Mouse (Mus musculus): ENCODE measurements around the gene Klhl29. TPM values are rescaled to one million over a fixed set of nuclear protein-coding genes. Genes with fewer than 3 reads are reported as not detected.

The Klhl29 gene
- polyA plus RNA-seq, 1 experiment from 2014 or later, result 0.35 TPM

DNA sequence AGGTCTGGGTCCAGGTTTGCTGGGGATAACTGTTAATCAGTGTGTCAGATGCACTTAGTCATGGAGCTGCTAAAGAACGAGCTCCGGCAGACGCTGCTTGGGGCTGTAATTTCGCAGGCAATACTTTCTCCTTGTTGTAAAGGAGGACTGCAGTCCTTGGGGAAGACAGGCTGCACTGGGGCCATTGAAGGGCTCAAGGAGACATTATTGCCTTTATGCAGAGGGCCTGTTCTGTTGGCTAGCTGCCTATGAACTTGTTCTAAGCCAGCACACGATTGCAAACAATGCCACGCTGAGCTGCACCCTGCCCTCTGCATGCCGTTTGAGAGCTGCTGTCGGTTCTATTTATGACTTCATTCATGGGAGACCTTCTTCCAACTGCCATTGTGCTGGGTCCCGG, 120.4 kb downstream of the Klhl29 start:
- H3K27me3 ChIP-seq (ENCODE audit: control insufficient read depth, insufficient read depth, low read depth, low read length), result no peaks in the 10 kb centered on the region
- H3K27ac ChIP-seq (ENCODE audit: low read length), result no peak overlapping the region
- peaks cover 5% of the 10 kb centered on the region; the same call in 1 of the 2 replicates for H3K4me1 ChIP-seq (replicated peaks; ENCODE audit: control insufficient read depth, insufficient read depth, low read length)
- WGBS, result 59% methylated on average over 9 of the region's 9 CpGs
- no peak for ATAC-seq (ENCODE audit: low read depth)
- H3K36me3 ChIP-seq (ENCODE audit: control insufficient read depth, insufficient read depth, low read length), result no peaks in the 10 kb centered on the region
- no peak overlapping the region for H3K4me2 ChIP-seq (ENCODE audit: low read depth, low read length)
- H3K9ac ChIP-seq (ENCODE audit: low read length), result no peak overlapping the region
- no peak overlapping the region for H3K4me3 ChIP-seq (ENCODE audit: low read length)
- no peaks in the 10 kb centered on the region for H3K9me3 ChIP-seq (ENCODE audit: control insufficient read depth, low read length)

DNA sequence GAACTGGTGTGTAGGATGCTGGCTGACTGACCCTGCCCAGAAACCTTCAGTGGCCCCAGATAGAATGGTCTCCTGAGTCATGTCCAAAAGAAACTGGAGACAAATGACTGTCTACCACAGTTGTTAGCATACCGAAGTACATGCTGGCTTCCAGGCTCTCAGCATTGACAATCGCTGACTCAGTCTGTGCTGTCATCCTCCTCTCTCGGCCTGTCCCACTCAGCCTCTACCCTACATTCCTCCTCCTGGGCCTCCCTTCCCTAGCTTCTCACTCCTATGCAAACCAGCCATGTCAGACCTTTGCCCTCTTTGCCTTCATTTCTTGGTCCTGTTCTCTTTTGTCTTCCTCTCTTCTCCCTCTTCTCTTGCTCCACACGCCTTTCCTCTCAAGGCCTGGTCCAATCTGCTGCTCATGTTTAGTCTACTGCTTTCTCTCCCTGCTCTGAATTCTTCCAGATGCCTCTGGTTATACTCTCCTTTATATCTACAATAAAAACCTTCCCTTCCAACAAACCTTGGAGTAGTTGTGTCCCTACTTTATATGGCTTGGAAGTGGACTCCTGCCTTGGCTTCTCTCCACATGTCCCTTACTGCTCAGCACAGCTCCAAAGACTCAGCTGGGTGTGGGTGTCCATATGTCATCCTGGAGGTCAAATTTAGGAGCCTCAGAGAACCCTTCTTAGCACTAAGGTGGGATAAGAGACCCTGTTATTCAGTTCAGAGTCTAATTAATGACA, 121.1 kb downstream of the Klhl29 start:
- no peak overlapping the region for H3K4me3 ChIP-seq (ENCODE audit: low read length)
- H3K27me3 ChIP-seq (ENCODE audit: control insufficient read depth, insufficient read depth, low read depth, low read length), result no peaks in the 10 kb centered on the region
- H3K9ac ChIP-seq (ENCODE audit: low read length), result no peak overlapping the region
- ATAC-seq (ENCODE audit: low read depth), result no peak
- no peaks in the 10 kb centered on the region for H3K36me3 ChIP-seq (ENCODE audit: control insufficient read depth, insufficient read depth, low read length)
- H3K4me2 ChIP-seq (ENCODE audit: low read depth, low read length), result no peak overlapping the region
- WGBS, result 82% methylated on average over 4 of the region's 4 CpGs
- H3K27ac ChIP-seq (ENCODE audit: low read length), result no peak overlapping the region
- H3K9me3 ChIP-seq (ENCODE audit: control insufficient read depth, low read length), result no peaks in the 10 kb centered on the region
- peaks cover 7% of the 10 kb centered on the region; the same call in 1 of the 2 replicates for H3K4me1 ChIP-seq (replicated peaks; ENCODE audit: control insufficient read depth, insufficient read depth, low read length)

DNA sequence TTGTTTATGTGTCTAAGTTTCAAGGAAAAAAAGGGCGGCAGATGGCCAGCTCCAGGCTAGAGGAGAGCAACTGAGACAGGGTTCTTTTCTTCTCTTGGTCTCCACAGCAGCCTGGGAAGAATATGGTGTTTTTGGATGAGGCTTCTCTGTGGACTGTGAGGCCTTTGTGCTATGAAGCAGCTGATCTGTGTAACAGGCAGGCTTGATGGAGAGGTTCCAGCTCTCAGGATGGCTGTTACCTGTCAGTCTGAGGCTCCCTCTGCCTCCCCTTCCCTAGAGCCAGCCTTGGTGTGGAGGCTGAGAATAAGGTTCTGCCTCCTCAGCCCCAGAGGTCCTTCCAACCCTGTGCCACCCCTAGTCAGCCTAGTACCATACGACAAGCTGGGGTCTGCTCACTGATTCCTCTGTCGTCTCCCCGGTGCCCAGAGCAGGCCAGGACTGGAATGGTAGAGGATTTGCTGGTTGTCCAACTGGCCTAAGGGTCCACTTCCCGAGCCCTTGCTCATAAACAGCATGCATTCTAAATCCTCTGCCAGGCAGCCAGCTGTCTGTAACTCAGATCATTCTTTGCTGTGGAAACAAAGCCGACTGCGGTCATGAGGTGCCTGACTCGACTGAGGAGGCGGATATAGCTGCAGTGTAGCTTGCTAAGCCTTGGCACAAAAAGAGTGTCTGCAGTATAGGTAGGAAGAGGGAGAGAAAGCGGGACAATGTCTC, 122.0 kb downstream of the Klhl29 start:
- 67% methylated on average over 10 of the region's 10 CpGs for WGBS
- ATAC-seq (ENCODE audit: low read depth), result peak; percentile 10; the same call in 1 of the 2 replicates
- no peak overlapping the region for H3K27ac ChIP-seq (ENCODE audit: low read length)
- peaks cover 7% of the 10 kb centered on the region; the same call in 1 of the 2 replicates for H3K4me1 ChIP-seq (replicated peaks; ENCODE audit: control insufficient read depth, insufficient read depth, low read length)
- H3K27me3 ChIP-seq (ENCODE audit: control insufficient read depth, insufficient read depth, low read depth, low read length), result no peaks in the 10 kb centered on the region
- H3K36me3 ChIP-seq (ENCODE audit: control insufficient read depth, insufficient read depth, low read length), result no peaks in the 10 kb centered on the region
- no peak overlapping the region for H3K4me3 ChIP-seq (ENCODE audit: low read length)
- no peaks in the 10 kb centered on the region for H3K9me3 ChIP-seq (ENCODE audit: control insufficient read depth, low read length)
- H3K9ac ChIP-seq (ENCODE audit: low read length), result no peak overlapping the region
- no peak overlapping the region for H3K4me2 ChIP-seq (ENCODE audit: low read depth, low read length)

DNA sequence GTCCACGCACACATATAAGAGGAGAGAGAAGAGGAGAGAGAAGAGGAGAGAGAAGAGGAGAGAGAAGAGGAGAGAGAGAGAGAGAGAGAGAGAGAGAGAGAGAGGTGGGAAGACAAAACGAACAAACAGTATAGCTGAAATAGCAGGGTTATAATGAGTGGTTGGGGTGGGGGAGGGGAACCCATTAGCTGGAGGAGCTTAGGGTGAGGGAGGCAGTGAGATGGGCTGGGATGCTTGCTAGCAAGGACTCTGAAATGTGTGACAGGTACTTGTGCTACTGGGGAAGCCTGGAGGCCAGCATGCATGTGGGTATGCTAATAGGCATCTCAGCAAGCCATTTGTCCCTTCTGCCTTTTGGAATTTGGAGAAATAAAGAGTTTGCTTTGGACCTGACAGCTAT, 122.9 kb downstream of the Klhl29 start:
- ATAC-seq (ENCODE audit: low read depth), result no peak
- H3K9me3 ChIP-seq (ENCODE audit: control insufficient read depth, low read length), result no peaks in the 10 kb centered on the region
- no peak overlapping the region for H3K9ac ChIP-seq (ENCODE audit: low read length)
- H3K27ac ChIP-seq (ENCODE audit: low read length), result no peak overlapping the region
- H3K4me1 ChIP-seq (replicated peaks; ENCODE audit: control insufficient read depth, insufficient read depth, low read length), result peaks cover 10% of the 10 kb centered on the region
- H3K4me2 ChIP-seq (ENCODE audit: low read depth, low read length), result no peak overlapping the region
- no peaks in the 10 kb centered on the region for H3K36me3 ChIP-seq (ENCODE audit: control insufficient read depth, insufficient read depth, low read length)
- H3K4me3 ChIP-seq (ENCODE audit: low read length), result no peak overlapping the region
- H3K27me3 ChIP-seq (ENCODE audit: control insufficient read depth, insufficient read depth, low read depth, low read length), result no peaks in the 10 kb centered on the region
- 75% methylated on average over 2 of the region's 2 CpGs for WGBS

DNA sequence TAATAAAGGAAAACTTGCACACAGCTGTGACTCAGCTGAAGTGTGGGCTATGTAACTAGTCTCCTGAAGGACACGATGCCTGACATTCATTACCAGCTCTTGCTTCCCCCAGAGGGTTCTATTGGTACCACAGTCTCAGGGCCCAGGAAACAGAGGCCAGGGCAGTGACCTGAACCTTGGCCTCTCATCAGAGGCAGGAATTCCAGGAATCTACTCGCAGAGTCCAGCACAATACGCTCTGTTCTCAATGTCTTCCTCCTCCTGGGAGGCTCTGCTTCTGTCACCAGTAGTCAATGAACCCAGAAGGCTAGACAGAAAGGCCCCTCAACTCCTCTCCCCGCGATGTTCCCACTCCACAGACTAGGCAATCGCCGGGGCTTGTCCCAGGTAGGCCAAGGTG, 125.4 kb downstream of the Klhl29 start:
- Histone ChIP-seq H3K27me3 (ENCODE audit: control insufficient read depth, insufficient read depth, low read depth, low read length) (no peaks in the 10 kb centered on the region), H3K4me2 (ENCODE audit: low read depth, low read length) (no peak overlapping the region), H3K9me3 (ENCODE audit: control insufficient read depth, low read length) (no peaks in the 10 kb centered on the region), H3K36me3 (ENCODE audit: control insufficient read depth, insufficient read depth, low read length) (no peaks in the 10 kb centered on the region), H3K4me1 (replicated peaks; ENCODE audit: control insufficient read depth, insufficient read depth, low read length) (peaks cover 17% of the 10 kb centered on the region), H3K9ac (ENCODE audit: low read length) (no peak overlapping the region), H3K27ac (ENCODE audit: low read length) (no peak overlapping the region), H3K4me3 (ENCODE audit: low read length) (no peak overlapping the region)
- WGBS, result 48% methylated on average over 7 of the region's 7 CpGs
- 0 out of 2 replicates have a peak, but pooled peaks have one; percentile 29 for ATAC-seq (ENCODE audit: low read depth)

DNA sequence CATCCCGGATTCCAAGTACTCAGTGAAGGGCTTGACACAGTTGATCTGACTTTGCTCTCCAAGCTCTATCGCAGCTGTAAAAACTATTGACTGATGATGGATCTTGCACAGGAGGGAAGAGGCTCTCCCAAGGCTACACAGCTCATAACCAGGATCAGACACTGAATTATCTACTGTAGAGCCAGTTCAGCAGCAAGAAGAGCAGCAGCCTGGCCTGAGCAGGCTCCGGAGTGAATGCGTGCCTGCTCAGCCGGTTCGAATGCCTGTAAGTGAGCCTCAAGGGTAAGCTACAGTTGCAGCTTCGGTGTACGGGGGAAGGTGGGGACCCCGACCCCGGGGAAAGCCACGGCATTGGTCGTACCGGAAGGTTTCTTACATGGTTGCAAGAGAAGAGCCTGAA, 126.4 kb downstream of the Klhl29 start:
- no peak overlapping the region for H3K27ac ChIP-seq (ENCODE audit: low read length)
- no peak overlapping the region for H3K9ac ChIP-seq (ENCODE audit: low read length)
- H3K9me3 ChIP-seq (ENCODE audit: control insufficient read depth, low read length), result no peaks in the 10 kb centered on the region
- no peak for ATAC-seq (ENCODE audit: low read depth)
- 83% methylated on average over 13 of the region's 13 CpGs for WGBS
- H3K27me3 ChIP-seq (ENCODE audit: control insufficient read depth, insufficient read depth, low read depth, low read length), result no peaks in the 10 kb centered on the region
- no peak overlapping the region for H3K4me3 ChIP-seq (ENCODE audit: low read length)
- H3K4me2 ChIP-seq (ENCODE audit: low read depth, low read length), result no peak overlapping the region
- no peaks in the 10 kb centered on the region for H3K36me3 ChIP-seq (ENCODE audit: control insufficient read depth, insufficient read depth, low read length)
- H3K4me1 ChIP-seq (replicated peaks; ENCODE audit: control insufficient read depth, insufficient read depth, low read length), result peaks cover 17% of the 10 kb centered on the region

DNA sequence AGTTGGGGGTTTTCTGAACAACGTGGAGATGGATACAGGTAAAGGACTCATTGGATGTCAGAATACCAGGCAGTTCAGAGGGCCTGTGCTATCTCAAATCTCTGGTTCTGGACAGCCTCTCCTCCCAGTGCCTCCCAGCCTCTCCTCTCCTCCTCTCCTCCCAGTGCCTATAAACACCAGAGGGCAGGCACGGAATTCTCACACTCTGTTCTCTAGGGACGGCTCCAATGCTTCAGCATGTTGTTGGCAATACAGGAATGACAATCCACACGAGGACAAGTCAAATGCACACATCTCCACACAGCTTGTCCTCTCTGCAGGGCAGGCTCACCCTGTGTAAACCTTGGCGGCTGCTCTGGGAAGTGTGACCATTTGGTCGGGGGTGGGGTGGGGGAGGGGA, 128.0 kb downstream of the Klhl29 start:
- H3K9me3 ChIP-seq (ENCODE audit: control insufficient read depth, low read length), result no peaks in the 10 kb centered on the region
- no peaks in the 10 kb centered on the region for H3K36me3 ChIP-seq (ENCODE audit: control insufficient read depth, insufficient read depth, low read length)
- H3K4me3 ChIP-seq (ENCODE audit: low read length), result no peak overlapping the region
- H3K27ac ChIP-seq (ENCODE audit: low read length), result no peak overlapping the region
- H3K4me1 ChIP-seq (replicated peaks; ENCODE audit: control insufficient read depth, insufficient read depth, low read length), result peaks cover 17% of the 10 kb centered on the region
- 11% methylated on average over 6 of the region's 6 CpGs for WGBS
- H3K4me2 ChIP-seq (ENCODE audit: low read depth, low read length), result no peak overlapping the region
- H3K27me3 ChIP-seq (ENCODE audit: control insufficient read depth, insufficient read depth, low read depth, low read length), result no peaks in the 10 kb centered on the region
- no peak overlapping the region for H3K9ac ChIP-seq (ENCODE audit: low read length)
- ATAC-seq (ENCODE audit: low read depth), result peak; percentile 36; the same call in 1 of the 2 replicates

DNA sequence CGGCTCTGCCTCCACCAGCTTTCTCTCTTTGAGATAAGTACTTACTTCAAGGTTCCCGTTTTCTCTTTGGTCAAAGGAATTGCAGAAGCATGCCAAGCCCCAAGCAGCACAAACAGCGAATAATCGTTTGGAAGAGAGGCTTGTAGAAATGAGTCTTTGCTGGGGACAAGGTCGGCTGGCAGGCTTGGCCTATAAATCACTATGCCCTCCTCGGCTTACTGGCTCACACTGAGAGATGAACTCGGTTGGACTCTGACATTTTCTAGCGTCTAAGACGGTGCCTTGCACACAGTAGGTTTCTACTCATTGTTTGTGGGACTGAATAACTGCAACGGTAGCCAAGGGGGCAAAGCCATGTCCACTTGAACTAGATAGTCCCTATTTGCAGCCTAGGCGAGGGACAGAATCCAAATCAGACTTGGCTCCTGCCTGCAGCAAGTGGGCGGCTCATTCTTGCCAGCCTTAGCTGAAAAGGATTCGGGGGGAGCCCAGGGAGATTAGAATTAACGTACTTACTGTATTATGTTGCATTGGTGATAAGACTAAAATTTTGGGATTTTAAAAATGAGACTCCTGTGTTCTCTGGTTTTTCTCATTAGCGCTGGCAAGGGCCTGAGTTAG, 128.7 kb downstream of the Klhl29 start:
- Histone ChIP-seq H3K9ac (ENCODE audit: low read length) (no peak overlapping the region), H3K36me3 (ENCODE audit: control insufficient read depth, insufficient read depth, low read length) (no peaks in the 10 kb centered on the region), H3K4me1 (replicated peaks; ENCODE audit: control insufficient read depth, insufficient read depth, low read length) (peaks cover 17% of the 10 kb centered on the region), H3K4me3 (ENCODE audit: low read length) (no peak overlapping the region), H3K27me3 (ENCODE audit: control insufficient read depth, insufficient read depth, low read depth, low read length) (no peaks in the 10 kb centered on the region), H3K27ac (ENCODE audit: low read length) (no peak overlapping the region), H3K9me3 (ENCODE audit: control insufficient read depth, low read length) (no peaks in the 10 kb centered on the region), H3K4me2 (ENCODE audit: low read depth, low read length) (no peak overlapping the region)
- WGBS, result 62% methylated on average over 15 of the region's 15 CpGs
- ATAC-seq (ENCODE audit: low read depth), result no peak

DNA sequence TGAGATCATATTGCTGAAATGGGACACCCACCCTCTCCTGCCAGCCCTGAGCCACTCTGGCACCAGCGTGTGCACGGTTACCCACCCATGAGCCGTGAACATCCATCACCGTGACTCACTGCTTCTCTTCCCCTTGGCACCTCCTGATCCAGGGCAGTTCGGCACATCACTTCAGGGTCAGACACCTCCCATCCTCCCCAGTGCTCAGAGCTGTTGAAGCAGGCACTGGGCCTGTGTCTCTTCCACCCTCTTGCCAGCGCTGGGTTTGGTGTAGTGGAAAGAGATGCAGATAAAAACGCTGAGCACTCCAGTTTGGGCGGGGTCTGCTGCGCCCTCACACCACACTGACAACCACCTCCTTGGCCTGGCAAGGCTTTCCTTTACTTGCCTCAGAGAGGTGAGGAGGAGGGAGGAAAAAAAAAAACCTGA, 129.3 kb downstream of the Klhl29 start:
- no peak overlapping the region for H3K9ac ChIP-seq (ENCODE audit: low read length)
- no peaks in the 10 kb centered on the region for H3K27me3 ChIP-seq (ENCODE audit: control insufficient read depth, insufficient read depth, low read depth, low read length)
- ATAC-seq (ENCODE audit: low read depth), result peak; percentile 25; the same call in 1 of the 2 replicates
- no peaks in the 10 kb centered on the region for H3K9me3 ChIP-seq (ENCODE audit: control insufficient read depth, low read length)
- peaks cover 17% of the 10 kb centered on the region for H3K4me1 ChIP-seq (replicated peaks; ENCODE audit: control insufficient read depth, insufficient read depth, low read length)
- H3K27ac ChIP-seq (ENCODE audit: low read length), result no peak overlapping the region
- H3K4me2 ChIP-seq (ENCODE audit: low read depth, low read length), result no peak overlapping the region
- H3K4me3 ChIP-seq (ENCODE audit: low read length), result no peak overlapping the region
- 57% methylated on average over 9 of the region's 9 CpGs for WGBS
- no peaks in the 10 kb centered on the region for H3K36me3 ChIP-seq (ENCODE audit: control insufficient read depth, insufficient read depth, low read length)
